Mouse (Mus musculus) cerebellum, adult 2 months (tissue): ENCODE measurements around the gene Pkd1.

Experiments used
- CTCF ChIP-seq: fragments of 200-500 bp; IDR thresholded peaks from 2 replicates; pipeline ENCODE4 v1.5.1; 2011; ENCODE audit warnings: low read depth, mild to moderate bottlenecking, control low read depth, low read length, moderate library complexity, borderline replicate concordance; ENCODE audit not compliant: insufficient read depth
- POLR2A ChIP-seq: fragments of 200-500 bp; IDR thresholded peaks from 2 replicates; pipeline ENCODE4 v1.6.1; 2011; ENCODE audit warnings: low read length, control low read depth, borderline replicate concordance; ENCODE audit not compliant: insufficient read depth

DNA sequence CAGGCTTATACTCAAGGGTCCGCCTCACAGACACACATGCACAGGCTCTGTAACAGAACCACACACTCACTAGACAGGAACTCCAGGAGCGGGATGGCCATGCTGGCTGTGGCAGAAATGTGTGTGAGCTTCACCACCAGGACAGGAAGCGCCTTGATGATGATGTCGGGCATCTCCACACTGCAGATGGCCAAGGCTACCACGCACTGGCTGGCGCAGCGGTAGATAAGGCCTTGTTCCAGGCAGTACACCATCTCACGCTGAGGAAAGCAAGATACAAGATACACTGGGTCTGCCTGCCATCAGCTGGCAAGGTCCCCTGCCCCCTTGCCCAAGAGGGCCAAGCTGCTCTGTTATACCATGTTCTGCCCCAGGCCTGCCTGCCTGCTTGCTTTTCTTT is 59.2 kb downstream of the Pkd1 start:
- TF ChIP-seq CTCF (no peak), POLR2A (no peak)
